Comparison of ENCODE assay signal across 30 mouse cellular contexts in genomic region chr10:113411250-113411813, GRCm38 (mm10).
A peak's percentile ranks its signal among the peaks of the same experiment; 100 is the strongest.
DNase-seq lines count a peak whose midpoint lies in the region; ATAC-seq and TF ChIP-seq lines count a peak whose summit lies in the region.
"Had no signal": no experiment of that assay in that cellular context is flagged by ENCODE, and none has a peak within 500 bp of the region (broad histone marks: within the 10 kb centered on the region; RNA-seq: fewer than 3 reads in every experiment).

No protein-coding gene starts in this region.

- TF ChIP-seq CTCF in layer of hippocampus, adult 2 months (conservative IDR thresholded peaks at IDR 0.05) = 0 out of 2 replicates have a peak, but pooled peaks have one; percentile 14

- no peak for DNase-seq in forebrain, embryonic 11.5 days (ENCODE audit: low spot score)
- no peak for DNase-seq in layer of hippocampus, adult 2 months (ENCODE audit: low spot score in 2 of 2)
- DNase-seq in layer of hippocampus, adult 18-20 months (ENCODE audit: low spot score in 2 of 2) = no peak
- peak; percentile 10 for DNase-seq in brain, adult 2 months (ENCODE audit: low read depth, low spot score)
- DNase-seq in ovary, adult 18-20 months (ENCODE audit: low spot score) = no peak
- DNase-seq: adrenal gland, postnatal 25 days; cerebellum, adult 11 months; cerebellum, adult 9-10 months; heart, adult 2 months; heart, postnatal 4 days; kidney, adult 11 months; kidney, postnatal 36 days; layer of hippocampus, postnatal 36 days; liver, embryonic 13.5 days; lung, adult 18-20 months; lung, postnatal 4 days; right cerebral cortex, postnatal 14 days had no signal

- 79% methylated on average over 2 of the region's 2 CpGs for WGBS in forebrain, embryonic 11.5 days
- WGBS in forebrain, embryonic 15.5 days = 61% methylated on average over 2 of the region's 2 CpGs
- 71% methylated on average over 2 of the region's 2 CpGs for WGBS in forebrain, embryonic 16.5 days

- H3K27me3 ChIP-seq in forebrain, embryonic 11.5 days (ENCODE audit: control insufficient read depth, insufficient read depth, low read length) = no peaks in the 10 kb centered on the region
- H3K27me3 ChIP-seq in forebrain, embryonic 15.5 days = no peaks in the 10 kb centered on the region
- no peaks in the 10 kb centered on the region for H3K27me3 ChIP-seq in forebrain, embryonic 16.5 days (replicated peaks; ENCODE audit: control insufficient read depth, insufficient read depth, low read length)
- H3K27me3 ChIP-seq: heart, embryonic 12.5 days; hindbrain, embryonic 13.5 days; kidney, embryonic 15.5 days; limb, embryonic 15.5 days; liver, embryonic 13.5 days; megakaryocyte, embryonic 14.5 days; midbrain, embryonic 13.5 days; neural tube, embryonic 12.5 days had no signal

- no peak overlapping the region for H3K4me3 ChIP-seq in forebrain, embryonic 11.5 days (ENCODE audit: low read depth, low read length)
- no peak overlapping the region for H3K4me3 ChIP-seq in forebrain, embryonic 15.5 days
- no peak overlapping the region for H3K4me3 ChIP-seq in layer of hippocampus, adult 2 months
- no peak overlapping the region for H3K4me3 ChIP-seq in forebrain, embryonic 16.5 days (replicated peaks; ENCODE audit: low read length)
- H3K4me3 ChIP-seq: heart, adult 2 months; heart, embryonic 12.5 days; hindbrain, embryonic 13.5 days; kidney, embryonic 15.5 days; limb, embryonic 10.5 days; limb, embryonic 15.5 days; liver, embryonic 13.5 days; megakaryocyte, embryonic 14.5 days; midbrain, embryonic 13.5 days; neural tube, embryonic 12.5 days had no signal

- peak; percentile 71 for ATAC-seq in forebrain, embryonic 11.5 days (replicated peaks; ENCODE audit: low FRiP score)
- no peak for ATAC-seq in forebrain, embryonic 15.5 days (replicated peaks)
- peak; percentile 59; the same call in 1 of the 2 replicates for ATAC-seq in forebrain, embryonic 16.5 days
- ATAC-seq: CD4-positive, CD25-positive, alpha-beta regulatory T cell, adult 4 months; inflammation-experienced regulatory T-cells, adult 6 months; lung, postnatal 0 days; midbrain, embryonic 13.5 days had no signal

- no peak overlapping the region for H3K4me2 ChIP-seq in forebrain, embryonic 11.5 days (ENCODE audit: low read depth, low read length, severe bottlenecking)
- no peak overlapping the region for H3K4me2 ChIP-seq in forebrain, embryonic 15.5 days (replicated peaks)
- H3K4me2 ChIP-seq in forebrain, embryonic 16.5 days (ENCODE audit: low read length) = no peak overlapping the region
- H3K4me2 ChIP-seq: heart, embryonic 12.5 days; hindbrain, embryonic 13.5 days; kidney, embryonic 15.5 days; limb, embryonic 15.5 days; liver, embryonic 13.5 days; midbrain, embryonic 13.5 days; neural tube, embryonic 12.5 days had no signal

- no peak overlapping the region for H3K9ac ChIP-seq in forebrain, embryonic 11.5 days (ENCODE audit: low read length)
- no peak overlapping the region for H3K9ac ChIP-seq in forebrain, embryonic 15.5 days (replicated peaks)
- H3K9ac ChIP-seq in forebrain, embryonic 16.5 days (replicated peaks; ENCODE audit: low read depth, low read length) = no peak overlapping the region
- H3K9ac ChIP-seq: heart, embryonic 12.5 days; hindbrain, embryonic 13.5 days; kidney, embryonic 15.5 days; limb, embryonic 15.5 days; liver, embryonic 13.5 days; midbrain, embryonic 13.5 days; neural tube, embryonic 12.5 days had no signal

- no peak overlapping the region for H3K27ac ChIP-seq in forebrain, embryonic 11.5 days (ENCODE audit: low read depth, low read length)
- no peak overlapping the region for H3K27ac ChIP-seq in forebrain, embryonic 15.5 days (replicated peaks)
- H3K27ac ChIP-seq in layer of hippocampus, adult 2 months = no peak overlapping the region
- no peak overlapping the region for H3K27ac ChIP-seq in forebrain, embryonic 16.5 days (ENCODE audit: low read length)
- H3K27ac ChIP-seq: heart, adult 2 months; hindbrain, embryonic 13.5 days; kidney, embryonic 15.5 days; limb, embryonic 10.5 days; limb, embryonic 15.5 days; liver, embryonic 13.5 days; midbrain, embryonic 13.5 days; neural tube, embryonic 12.5 days had no signal

- H3K36me3 ChIP-seq in forebrain, embryonic 11.5 days (ENCODE audit: control insufficient read depth, insufficient read depth, low read length) = no peaks in the 10 kb centered on the region
- no peaks in the 10 kb centered on the region for H3K36me3 ChIP-seq in forebrain, embryonic 15.5 days
- no peaks in the 10 kb centered on the region for H3K36me3 ChIP-seq in forebrain, embryonic 16.5 days (ENCODE audit: control insufficient read depth, insufficient read depth)
- H3K36me3 ChIP-seq: heart, embryonic 12.5 days; hindbrain, embryonic 13.5 days; kidney, embryonic 15.5 days; limb, embryonic 10.5 days; limb, embryonic 15.5 days; liver, embryonic 13.5 days; midbrain, embryonic 13.5 days; neural tube, embryonic 12.5 days had no signal

- no peaks in the 10 kb centered on the region for H3K9me3 ChIP-seq in forebrain, embryonic 11.5 days (ENCODE audit: control insufficient read depth, low read length)
- no peaks in the 10 kb centered on the region for H3K9me3 ChIP-seq in forebrain, embryonic 15.5 days
- no peaks in the 10 kb centered on the region for H3K9me3 ChIP-seq in forebrain, embryonic 16.5 days (ENCODE audit: control insufficient read depth, low read length)
- H3K9me3 ChIP-seq: heart, embryonic 12.5 days; hindbrain, embryonic 13.5 days; kidney, embryonic 15.5 days; limb, embryonic 10.5 days; limb, embryonic 15.5 days; liver, embryonic 13.5 days; megakaryocyte, embryonic 14.5 days; midbrain, embryonic 13.5 days; neural tube, embryonic 12.5 days had no signal

- no peaks in the 10 kb centered on the region for H3K4me1 ChIP-seq in forebrain, embryonic 11.5 days (replicated peaks; ENCODE audit: control insufficient read depth, insufficient read depth, low read length)
- H3K4me1 ChIP-seq in forebrain, embryonic 15.5 days = no peaks in the 10 kb centered on the region
- no peaks in the 10 kb centered on the region for H3K4me1 ChIP-seq in forebrain, embryonic 16.5 days (replicated peaks; ENCODE audit: control insufficient read depth, insufficient read depth, low read length)
- H3K4me1 ChIP-seq: heart, embryonic 12.5 days; hindbrain, embryonic 13.5 days; kidney, embryonic 15.5 days; limb, embryonic 10.5 days; limb, embryonic 15.5 days; liver, embryonic 13.5 days; megakaryocyte, embryonic 14.5 days; midbrain, embryonic 13.5 days; neural tube, embryonic 12.5 days had no signal
